Mouse (Mus musculus) stomach, postnatal 0 days (tissue): Measurements from ENCODE around the gene Tmc3.

Experiments used
- CTCF ChIP-seq: IDR thresholded peaks from 2 replicates; pipeline ENCODE4 v1.5.1; 2016; ENCODE audit warnings: antibody characterized with exemption, low read depth, mild to moderate bottlenecking, moderate library complexity
- EP300 ChIP-seq: optimal IDR thresholded peaks from 2 replicates; pipeline ENCODE3; 2016; ENCODE audit warnings: antibody characterized with exemption

DNA sequence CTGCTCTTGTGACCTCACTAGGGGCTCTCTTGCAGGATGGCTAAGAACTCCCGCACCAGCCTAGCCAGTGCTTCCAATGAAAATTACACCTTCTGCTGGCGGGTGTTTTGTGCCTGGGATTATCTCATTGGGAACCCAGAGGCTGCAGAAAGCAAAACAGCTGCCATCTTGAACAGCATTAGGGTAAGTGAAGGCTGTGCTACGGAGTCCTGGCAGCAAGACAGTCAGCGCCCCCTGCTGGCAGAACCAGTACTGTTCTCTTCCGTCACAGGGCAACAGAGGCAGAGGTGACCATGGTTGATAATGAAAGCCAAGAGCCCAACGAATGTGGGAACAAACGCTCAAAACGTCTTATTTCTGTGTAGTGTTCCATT is 15.2 kb downstream of the Tmc3 start:
- TF ChIP-seq EP300, result no peak
- TF ChIP-seq CTCF, result peak; percentile 74
